Mouse (Mus musculus) neural tube, embryonic 11.5 days (tissue): Measurements from ENCODE around the gene Egfr. TPM values are rescaled to one million over a fixed set of nuclear protein-coding genes. Genes with fewer than 3 reads are reported as not detected.

Experiments
- ATAC-seq: fragments of 200-750 bp; cut with Nextera tagmentation; 2 replicates; pipeline ENCODE4 v1.8.0; 2017; ENCODE audit warnings: moderate number of reproducible peaks, mild to moderate bottlenecking, moderate TSS enrichment, moderate library complexity; ENCODE audit not compliant: insufficient read depth, low FRiP score, low TSS enrichment
- DNase-seq: peaks from one replicate; pipeline ENCODE4 v3.0.0-alpha.2; 2015; ENCODE audit warnings: low spot score
- H3K27ac ChIP-seq: fragments of 300-500 bp; sonication (generic); 2 replicates; pipeline ENCODE4 v1.5.1; 2014; ENCODE audit warnings: low read depth, mild to moderate bottlenecking, low read length
- H3K27me3 ChIP-seq: fragments of 300-500 bp; sonication (generic); 2 replicates; pipeline ENCODE4 v1.6.1; 2014; ENCODE audit warnings: mild to moderate bottlenecking, low read length, mixed read lengths; ENCODE audit not compliant: control insufficient read depth, insufficient read depth
- H3K36me3 ChIP-seq: fragments of 300-500 bp; sonication (generic); 2 replicates; pipeline ENCODE4 v1.6.1; 2014; ENCODE audit warnings: mild to moderate bottlenecking, low read length, moderate library complexity, mixed read lengths; ENCODE audit not compliant: control insufficient read depth, insufficient read depth
- H3K4me1 ChIP-seq: fragments of 300-500 bp; sonication (generic); 2 replicates; pipeline ENCODE4 v1.6.1; 2014; ENCODE audit warnings: low read length, mixed read lengths; ENCODE audit not compliant: control insufficient read depth, insufficient read depth
- H3K4me2 ChIP-seq: fragments of 300-500 bp; sonication (generic); 2 replicates; pipeline ENCODE4 v1.6.1; 2014; ENCODE audit warnings: low read depth, mild to moderate bottlenecking, moderate library complexity
- H3K4me3 ChIP-seq: fragments of 300-500 bp; sonication (generic); 2 replicates; pipeline ENCODE4 v1.5.1; 2014; ENCODE audit warnings: low read depth, low read length
- H3K9ac ChIP-seq: fragments of 300-500 bp; sonication (generic); 2 replicates; pipeline ENCODE4 v1.6.1; 2014; ENCODE audit warnings: mild to moderate bottlenecking, low read length
- H3K9me3 ChIP-seq: fragments of 300-500 bp; sonication (generic); 2 replicates; pipeline ENCODE4 v1.6.1; 2016; ENCODE audit warnings: low read length; ENCODE audit not compliant: control insufficient read depth
- WGBS: fragments of 180-500 bp; shearing (Covaris S2); extraction: QIAGEN DNeasy Blood & Tissue Kit; methylation state at CpG from one replicate; pipeline ENCODE4 v1.1.7; 2014; 5-methylcytosine and 5-hydroxymethylcytosine counted together
- polyA plus RNA-seq: library from polyadenylated mRNA; unstranded; fragments of >200 nt; fragmentation: Nextera tagmentation; extraction: Ambion mirVana; gene quantifications from 2 replicates; pipeline ENCODE4 v1.2.1, GENCODE M21; 2014

Egfr gene
- polyA plus RNA-seq, 1 experiment from 2014 or later, result 2.6 TPM

DNA sequence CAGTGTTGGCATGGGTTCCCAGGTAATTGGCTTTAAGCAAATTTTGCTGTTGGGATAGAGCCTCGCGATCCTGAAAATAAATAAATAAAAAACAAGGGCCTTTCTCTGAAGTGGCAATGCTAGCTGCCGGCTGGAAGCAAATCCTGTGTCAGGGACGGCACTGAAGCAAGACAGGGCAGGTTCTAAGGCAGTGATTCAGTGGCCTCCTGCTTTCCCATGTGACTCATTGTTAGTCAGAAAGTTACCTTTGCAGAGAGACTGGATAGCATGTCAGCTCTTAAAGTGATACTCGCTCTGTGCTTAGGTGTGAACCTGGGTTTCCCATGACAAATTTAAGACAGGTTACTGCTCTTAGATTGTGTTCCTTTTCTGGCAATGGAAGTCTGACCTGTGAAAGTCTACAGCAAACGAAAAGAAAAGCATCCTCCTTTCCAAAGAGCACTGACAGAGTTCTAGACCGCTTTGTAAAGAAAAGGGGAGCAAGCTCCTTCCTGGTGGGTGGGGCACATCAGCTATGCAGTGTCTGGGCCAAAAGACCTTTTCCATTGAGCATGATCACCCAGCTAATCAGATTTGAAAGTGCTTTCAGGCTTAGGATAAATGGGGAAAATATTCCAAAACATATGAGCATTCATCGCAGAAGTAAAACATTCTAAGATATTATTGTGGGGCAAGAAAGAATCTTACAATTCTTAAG, 78.7 kb downstream of the Egfr start:
- ATAC-seq, result no peak
- no peak overlapping the region for H3K9ac ChIP-seq
- H3K4me3 ChIP-seq, result no peak overlapping the region
- 75% methylated on average over 8 of the region's 8 CpGs for WGBS
- H3K27me3 ChIP-seq, result no peaks in the 10 kb centered on the region
- H3K27ac ChIP-seq, result no peak overlapping the region
- H3K4me1 ChIP-seq, result no peaks in the 10 kb centered on the region
- no peak overlapping the region for H3K4me2 ChIP-seq
- no peaks in the 10 kb centered on the region for H3K36me3 ChIP-seq
- no peaks in the 10 kb centered on the region for H3K9me3 ChIP-seq
- DNase-seq, result no peak

DNA sequence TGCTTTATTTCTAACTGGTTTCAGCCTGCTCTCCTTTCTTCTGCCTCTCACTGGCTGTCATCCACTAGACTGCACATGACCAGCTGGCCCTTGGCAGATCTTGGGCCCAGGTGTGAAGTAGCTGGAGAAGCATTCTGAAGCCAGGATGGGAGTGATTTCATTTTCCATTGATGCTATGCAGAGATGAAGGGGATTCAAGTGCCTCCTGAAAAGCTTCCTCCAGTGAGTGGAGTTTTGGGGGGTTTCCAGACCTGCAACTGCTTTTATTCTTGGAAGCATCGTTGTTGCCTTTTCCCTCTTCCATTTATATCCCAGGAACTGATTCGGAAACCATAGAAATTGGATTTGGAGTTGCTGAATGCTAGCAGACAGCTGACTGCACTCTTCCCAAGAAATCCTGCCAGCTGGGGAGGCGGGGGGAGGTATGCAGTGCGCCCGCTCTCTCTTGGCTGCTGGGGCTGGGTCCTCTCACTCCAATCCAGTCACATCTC, 80.0 kb downstream of the Egfr start:
- no peak for ATAC-seq
- H3K27ac ChIP-seq, result no peak overlapping the region
- H3K27me3 ChIP-seq, result no peaks in the 10 kb centered on the region
- H3K9me3 ChIP-seq, result no peaks in the 10 kb centered on the region
- H3K36me3 ChIP-seq, result no peaks in the 10 kb centered on the region
- DNase-seq, result no peak
- H3K4me1 ChIP-seq, result no peaks in the 10 kb centered on the region
- no peak overlapping the region for H3K9ac ChIP-seq
- no peak overlapping the region for H3K4me3 ChIP-seq
- H3K4me2 ChIP-seq, result no peak overlapping the region
- 82% methylated on average over 5 of the region's 5 CpGs for WGBS

DNA sequence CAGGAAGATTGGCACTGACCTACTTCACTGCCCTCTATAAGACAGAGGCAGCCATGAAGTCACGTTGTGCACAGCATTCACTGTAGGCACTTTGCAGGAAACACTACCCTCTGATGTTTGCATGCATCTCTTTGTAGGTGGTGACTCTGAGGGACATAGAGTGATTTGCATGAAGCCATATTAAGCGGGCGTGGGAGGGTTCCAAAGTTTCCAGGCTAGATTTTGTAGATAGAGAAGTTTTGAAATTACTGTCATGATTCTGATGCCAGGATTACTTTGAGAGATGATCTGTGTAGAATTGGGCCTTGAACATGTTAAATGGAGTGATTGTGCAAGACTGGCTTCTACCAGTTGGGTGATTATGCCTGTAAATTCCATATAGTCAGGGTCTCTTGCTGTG, 86.8 kb downstream of the Egfr start:
- Histone ChIP-seq H3K9ac (no peak overlapping the region), H3K4me2 (no peak overlapping the region), H3K4me1 (no peaks in the 10 kb centered on the region), H3K4me3 (no peak overlapping the region), H3K27ac (no peak overlapping the region), H3K9me3 (no peaks in the 10 kb centered on the region), H3K36me3 (no peaks in the 10 kb centered on the region), H3K27me3 (no peaks in the 10 kb centered on the region)
- WGBS, result 89% methylated on average over 3 of the region's 3 CpGs
- DNase-seq (no peak), ATAC-seq (no peak)

DNA sequence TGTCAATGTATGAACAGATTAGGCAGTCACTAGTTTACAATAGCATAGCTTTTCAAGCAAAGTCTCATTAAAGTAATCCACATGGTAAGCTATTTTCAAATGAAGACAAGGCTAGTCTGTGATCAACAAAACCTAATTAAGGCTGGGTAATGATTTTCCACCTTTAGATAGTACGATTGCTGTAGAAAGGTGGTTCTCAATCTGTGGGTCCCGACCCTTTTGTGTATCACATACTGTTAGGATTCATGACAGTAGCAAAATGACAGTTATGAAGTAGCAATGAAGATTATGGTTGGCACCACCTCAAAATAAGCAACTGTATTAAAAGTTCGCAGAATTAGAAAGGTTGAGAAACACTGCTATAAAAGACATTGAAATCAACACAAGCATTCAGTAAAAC, 90.9 kb downstream of the Egfr start:
- ATAC-seq (no peak), DNase-seq (no peak)
- no peaks in the 10 kb centered on the region for H3K36me3 ChIP-seq
- no peaks in the 10 kb centered on the region for H3K9me3 ChIP-seq
- H3K4me3 ChIP-seq, result no peak overlapping the region
- H3K27me3 ChIP-seq, result no peaks in the 10 kb centered on the region
- H3K27ac ChIP-seq, result no peak overlapping the region
- H3K4me2 ChIP-seq, result no peak overlapping the region
- H3K9ac ChIP-seq, result no peak overlapping the region
- no peaks in the 10 kb centered on the region for H3K4me1 ChIP-seq
- 97% methylated on average over 3 of the region's 3 CpGs for WGBS

DNA sequence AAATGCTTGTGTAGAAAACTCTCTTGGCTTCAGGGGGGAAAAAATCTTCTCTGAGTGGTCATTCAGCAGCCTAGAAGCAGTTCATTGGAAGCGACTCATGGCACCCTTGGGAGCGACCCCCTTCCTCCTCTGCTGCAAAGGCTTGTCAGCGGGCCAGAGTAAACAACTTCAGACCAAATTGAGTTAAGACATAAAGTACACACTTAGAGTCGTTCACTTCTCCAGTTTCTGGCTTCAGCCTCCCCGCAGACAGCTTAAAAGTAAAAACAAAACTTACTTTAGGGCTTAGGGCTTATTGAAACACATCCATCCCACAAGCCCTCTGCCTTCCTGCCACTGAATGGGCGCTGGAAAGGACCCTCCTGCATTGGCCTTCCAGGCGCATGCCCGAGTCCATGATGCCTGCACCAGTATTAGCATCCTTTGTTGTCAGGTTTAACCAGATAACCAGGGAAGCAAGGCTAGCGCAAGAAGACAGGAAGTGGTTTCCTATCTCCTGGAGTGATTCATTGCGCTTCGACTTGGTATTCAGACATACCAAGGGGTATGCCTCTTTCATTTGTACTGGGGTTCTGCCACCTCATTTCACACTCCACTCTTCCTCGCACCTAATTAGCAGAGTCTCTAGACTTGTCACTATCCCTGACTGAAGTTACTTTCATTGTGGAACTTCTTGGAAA, 92.0 kb downstream of the Egfr start:
- no peaks in the 10 kb centered on the region for H3K36me3 ChIP-seq
- H3K4me1 ChIP-seq, result no peaks in the 10 kb centered on the region
- no peaks in the 10 kb centered on the region for H3K27me3 ChIP-seq
- no peak overlapping the region for H3K4me3 ChIP-seq
- DNase-seq (peak; percentile 48), ATAC-seq (no peak)
- H3K27ac ChIP-seq, result no peak overlapping the region
- H3K9ac ChIP-seq, result no peak overlapping the region
- no peak overlapping the region for H3K4me2 ChIP-seq
- 60% methylated on average over 12 of the region's 12 CpGs for WGBS
- no peaks in the 10 kb centered on the region for H3K9me3 ChIP-seq

DNA sequence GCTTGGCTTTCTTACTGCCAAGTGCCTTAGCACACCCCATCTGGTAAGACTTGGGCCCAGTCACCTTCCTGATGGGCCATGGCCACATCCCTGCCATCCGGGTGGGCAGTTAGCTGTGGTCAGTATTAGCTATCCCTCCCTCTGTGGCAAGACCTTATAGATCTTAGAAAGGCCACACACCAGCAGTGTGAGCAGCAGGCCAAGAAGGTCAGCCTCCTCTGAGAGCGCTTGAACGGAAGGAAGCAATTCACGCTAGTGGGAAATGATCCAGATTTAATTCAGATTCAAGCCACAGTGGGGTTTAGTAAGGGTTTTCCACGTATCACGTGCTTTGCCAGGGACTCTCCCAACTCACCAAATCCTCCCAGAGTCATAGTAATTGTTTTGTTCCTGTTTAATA, 96.9 kb downstream of the Egfr start:
- 82% methylated on average over 6 of the region's 6 CpGs for WGBS
- DNase-seq, result no peak
- Histone ChIP-seq H3K27ac (no peak overlapping the region), H3K9ac (no peak overlapping the region), H3K4me2 (no peak overlapping the region), H3K36me3 (no peaks in the 10 kb centered on the region), H3K27me3 (no peaks in the 10 kb centered on the region), H3K4me1 (no peaks in the 10 kb centered on the region), H3K9me3 (no peaks in the 10 kb centered on the region), H3K4me3 (no peak overlapping the region)
- ATAC-seq, result no peak

DNA sequence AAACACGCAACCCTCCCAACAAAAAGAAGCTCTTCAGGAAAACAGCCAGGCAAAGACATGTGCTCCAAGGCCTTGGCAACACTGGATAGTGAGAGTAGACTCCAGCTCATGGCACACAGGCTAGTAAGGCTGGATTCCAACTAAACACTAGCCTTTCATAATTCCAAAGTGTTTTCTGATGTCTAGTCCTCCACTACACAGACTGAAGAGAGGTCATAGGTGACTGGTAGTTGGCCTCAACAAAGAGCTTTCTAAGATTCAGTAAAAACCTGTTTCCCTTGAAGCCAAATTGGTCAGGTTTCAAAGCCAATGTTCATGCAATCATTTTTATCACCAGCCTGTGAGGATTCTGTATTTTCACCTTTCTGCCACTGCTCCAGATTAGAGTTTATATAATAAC, 99.4 kb downstream of the Egfr start:
- DNase-seq (no peak), ATAC-seq (no peak)
- H3K9ac ChIP-seq, result no peak overlapping the region
- no peaks in the 10 kb centered on the region for H3K9me3 ChIP-seq
- no peaks in the 10 kb centered on the region for H3K4me1 ChIP-seq
- H3K36me3 ChIP-seq, result no peaks in the 10 kb centered on the region
- no peak overlapping the region for H3K4me3 ChIP-seq
- H3K27ac ChIP-seq, result no peak overlapping the region
- H3K27me3 ChIP-seq, result no peaks in the 10 kb centered on the region
- H3K4me2 ChIP-seq, result no peak overlapping the region
- WGBS, result 81% methylated on average over 1 of the region's 1 CpGs

DNA sequence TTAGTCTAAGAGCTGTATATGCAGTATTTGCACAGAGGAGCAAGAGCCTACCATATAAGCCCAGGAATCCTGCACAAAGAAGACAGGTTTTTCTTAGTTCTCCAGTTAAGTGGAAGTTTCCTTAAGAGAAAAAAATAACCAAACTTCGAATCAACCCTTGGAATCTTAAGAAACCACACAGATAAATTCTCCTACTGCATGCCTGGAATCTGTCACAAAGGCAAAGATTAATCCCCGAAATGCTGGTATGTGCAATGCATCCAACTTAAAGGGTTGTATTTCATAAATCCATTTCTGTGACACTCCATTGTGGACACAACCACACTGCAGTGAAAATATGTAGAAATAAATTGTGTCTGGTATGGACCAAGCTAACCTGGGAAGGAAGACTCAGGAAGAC, 102.1 kb downstream of the Egfr start:
- Histone ChIP-seq H3K9me3 (no peaks in the 10 kb centered on the region), H3K36me3 (no peaks in the 10 kb centered on the region), H3K27ac (no peak overlapping the region), H3K27me3 (no peaks in the 10 kb centered on the region), H3K4me1 (no peaks in the 10 kb centered on the region), H3K4me3 (no peak overlapping the region), H3K4me2 (no peak overlapping the region), H3K9ac (no peak overlapping the region)
- 72% methylated on average over 2 of the region's 2 CpGs for WGBS
- DNase-seq, result no peak
- no peak for ATAC-seq

DNA sequence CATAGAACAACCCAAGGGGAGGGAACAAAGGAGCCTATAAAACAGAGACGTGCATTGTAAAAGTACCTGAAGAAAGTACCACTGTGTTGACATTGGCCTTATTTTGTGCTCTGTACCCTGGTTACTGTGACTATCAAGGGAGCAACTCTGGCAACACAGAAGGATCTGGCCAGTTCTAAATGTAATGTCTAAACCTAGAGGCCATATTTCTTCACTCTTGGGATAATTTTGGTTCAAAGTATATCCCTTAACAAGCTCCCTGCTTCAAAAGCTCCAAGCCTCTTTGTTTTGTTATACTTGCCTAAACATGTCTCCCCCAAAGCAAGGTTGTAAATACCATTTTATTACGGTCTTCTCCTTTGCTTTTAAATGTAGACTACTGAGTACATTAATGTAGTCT, 105.3 kb downstream of the Egfr start:
- H3K9ac ChIP-seq, result no peak overlapping the region
- no peak overlapping the region for H3K27ac ChIP-seq
- no peaks in the 10 kb centered on the region for H3K36me3 ChIP-seq
- WGBS, result 79% methylated on average over 2 of the region's 2 CpGs
- DNase-seq (no peak), ATAC-seq (no peak)
- H3K4me2 ChIP-seq, result no peak overlapping the region
- no peaks in the 10 kb centered on the region for H3K27me3 ChIP-seq
- H3K4me3 ChIP-seq, result no peak overlapping the region
- H3K4me1 ChIP-seq, result no peaks in the 10 kb centered on the region
- no peaks in the 10 kb centered on the region for H3K9me3 ChIP-seq
